Mouse (Mus musculus) erythroblast, embryonic 14.5 days (primary cell): ENCODE measurements at regions not wholly inside any gene's neighbourhood (a gene's known extent, or its start where the extent isn't known, plus 50 kb on each side); places are given as distances from the start of the nearest gene placed in this dataset.

Source experiments
- H3K27me3 ChIP-seq: 2 replicates; pipeline ENCODE4 v1.6.1; 2012; ENCODE audit warnings: inconsistent platforms; ENCODE audit not compliant: control insufficient read depth
- H3K36me3 ChIP-seq: 2 replicates; pipeline ENCODE4 v1.6.1; 2012; ENCODE audit warnings: mild to moderate bottlenecking, inconsistent platforms; ENCODE audit not compliant: control insufficient read depth
- H3K4me1 ChIP-seq: 2 replicates; pipeline ENCODE4 v1.6.1; 2012; ENCODE audit warnings: inconsistent platforms; ENCODE audit not compliant: control insufficient read depth
- H3K4me3 ChIP-seq: replicated peaks from 2 replicates; pipeline ENCODE3; 2012; ENCODE audit warnings: moderate library complexity, mild to moderate bottlenecking, inconsistent platforms
- H3K9me3 ChIP-seq: 2 replicates; pipeline ENCODE4 v1.6.1; 2012; ENCODE audit warnings: low read length, inconsistent platforms, mixed read lengths; ENCODE audit not compliant: control insufficient read depth
- GATA1 ChIP-seq: IDR thresholded peaks from 2 replicates; pipeline ENCODE4 v1.6.1; 2012; ENCODE audit warnings: low read length, inconsistent platforms, mixed read lengths
- TAL1 ChIP-seq: IDR thresholded peaks from 3 replicates; pipeline ENCODE4 v1.6.1; 2012; ENCODE audit warnings: low read length, inconsistent platforms, mixed read lengths

DNA sequence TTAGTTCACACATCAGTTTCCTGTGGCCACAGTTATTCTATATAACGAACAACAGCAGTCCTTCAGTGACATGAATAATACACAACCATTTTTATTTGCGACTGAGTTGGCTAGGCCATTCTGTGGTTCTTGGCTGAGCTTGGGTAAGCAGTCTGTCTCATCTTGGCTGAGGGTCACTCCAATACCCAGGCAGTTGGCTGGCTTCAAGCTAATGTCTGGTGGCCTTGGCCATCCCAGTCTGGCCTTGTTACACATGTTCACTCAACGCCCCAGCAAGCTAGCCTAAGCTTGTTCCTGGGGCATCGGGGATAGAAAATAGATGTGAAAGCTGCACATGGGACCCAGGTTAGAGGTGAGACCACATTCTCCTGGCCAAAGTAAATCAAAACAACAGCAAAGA lies 175.5 kb upstream of the Serpine2 start:
- H3K4me3 ChIP-seq = no peak overlapping the region
- TF ChIP-seq TAL1 (no peak), GATA1 (no peak)
- peaks cover 25% of the 10 kb centered on the region for H3K27me3 ChIP-seq
- H3K9me3 ChIP-seq = no peaks in the 10 kb centered on the region
- peaks cover 37% of the 10 kb centered on the region for H3K4me1 ChIP-seq
- no peaks in the 10 kb centered on the region for H3K36me3 ChIP-seq

DNA sequence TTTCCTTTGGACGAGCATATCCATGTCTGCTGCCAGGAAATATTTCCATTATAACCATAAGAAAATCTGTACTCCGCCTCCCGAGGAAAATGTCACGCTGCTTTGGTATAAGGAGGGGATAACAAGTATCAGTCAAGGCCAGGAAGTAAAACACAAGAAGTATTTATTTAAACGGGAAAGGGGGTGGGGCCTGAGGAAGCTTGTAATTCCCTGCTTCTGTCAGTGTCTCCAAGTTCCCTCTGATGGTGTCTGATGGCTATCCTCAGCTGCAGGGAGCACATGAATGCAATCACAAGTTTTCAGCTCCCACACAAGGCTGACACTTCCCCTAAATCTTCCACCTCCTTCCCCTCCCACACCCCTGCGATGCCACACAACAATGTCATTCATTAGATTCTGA lies 172.5 kb upstream of the Serpine2 start:
- Histone ChIP-seq H3K9me3 (no peaks in the 10 kb centered on the region), H3K4me3 (no peak overlapping the region), H3K27me3 (peaks cover 14% of the 10 kb centered on the region), H3K4me1 (peaks cover 49% of the 10 kb centered on the region), H3K36me3 (peaks cover 2% of the 10 kb centered on the region; the same call in 1 of the 2 replicates)
- TF ChIP-seq GATA1 (no peak), TAL1 (no peak)

DNA sequence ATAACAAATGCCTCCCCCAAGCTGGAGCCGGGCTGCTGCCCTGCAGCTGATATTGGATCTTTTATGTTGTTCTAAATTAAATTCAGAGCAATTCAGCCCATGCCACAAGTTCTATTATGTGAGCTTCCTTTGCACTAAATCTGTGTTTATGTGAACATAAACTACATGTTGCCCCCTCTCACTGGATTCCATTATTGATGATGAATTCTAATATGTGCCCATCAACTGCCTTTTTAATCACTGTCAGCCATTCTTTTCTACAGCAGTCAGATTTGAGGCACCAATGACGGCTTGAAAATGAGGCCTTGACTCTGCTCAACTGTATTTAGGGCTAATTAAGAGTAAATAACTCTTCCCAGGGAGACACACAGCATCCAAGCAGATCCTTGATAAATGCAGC lies 172.1 kb upstream of the Serpine2 start:
- H3K4me3 ChIP-seq = no peak overlapping the region
- peaks cover 10% of the 10 kb centered on the region for H3K27me3 ChIP-seq
- H3K36me3 ChIP-seq = peaks cover 2% of the 10 kb centered on the region; the same call in 1 of the 2 replicates
- H3K9me3 ChIP-seq = no peaks in the 10 kb centered on the region
- H3K4me1 ChIP-seq = peaks cover 54% of the 10 kb centered on the region
- TF ChIP-seq TAL1 (no peak), GATA1 (no peak)

DNA sequence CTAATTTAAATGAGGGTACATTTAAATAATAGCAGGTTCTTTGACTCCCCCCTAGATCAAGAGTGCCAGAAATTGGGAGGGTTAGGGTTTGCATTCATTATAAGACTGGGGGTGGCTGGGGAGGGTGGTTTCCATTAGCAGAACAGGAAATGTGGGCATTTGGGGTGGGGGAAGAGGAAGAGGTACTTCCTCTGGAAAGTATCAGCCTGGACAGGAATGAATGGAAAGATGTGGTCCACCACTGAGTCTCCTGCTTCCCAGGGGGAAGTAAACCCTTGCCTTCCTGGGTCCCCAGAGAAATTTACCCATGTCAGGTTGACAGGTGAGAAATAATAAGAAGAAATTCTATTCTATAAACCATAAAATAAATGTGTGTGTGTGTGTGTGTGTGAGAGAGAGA lies 171.5 kb upstream of the Serpine2 start:
- peaks cover 55% of the 10 kb centered on the region for H3K4me1 ChIP-seq
- no peak for TF ChIP-seq TAL1
- peaks cover 5% of the 10 kb centered on the region for H3K27me3 ChIP-seq
- no peak overlapping the region for H3K4me3 ChIP-seq
- peaks cover 2% of the 10 kb centered on the region; the same call in 1 of the 2 replicates for H3K36me3 ChIP-seq
- no peaks in the 10 kb centered on the region for H3K9me3 ChIP-seq

DNA sequence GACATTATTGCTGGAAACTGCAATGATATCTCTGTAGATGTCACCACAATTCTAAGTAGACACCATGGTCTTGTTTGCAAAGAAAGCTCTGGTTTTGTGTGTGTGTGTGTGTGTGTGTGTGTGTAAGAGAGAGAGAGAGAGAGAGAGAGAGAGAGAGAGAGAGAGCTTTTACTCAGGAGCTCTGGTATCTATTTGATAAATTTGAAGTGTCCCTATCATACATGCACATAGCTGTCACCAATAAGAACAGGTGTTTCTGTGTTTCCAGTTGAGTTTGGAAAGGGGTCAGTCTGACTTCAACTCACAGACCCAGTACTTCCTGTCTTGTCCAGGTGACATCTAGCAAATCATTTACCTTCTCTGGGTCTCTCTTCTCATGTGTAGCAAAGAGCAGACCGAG lies 169.7 kb upstream of the Serpine2 start:
- peaks cover 2% of the 10 kb centered on the region; the same call in 1 of the 2 replicates for H3K36me3 ChIP-seq
- peak overlapping the region; percentile 58 for H3K4me3 ChIP-seq
- H3K4me1 ChIP-seq = peaks cover 62% of the 10 kb centered on the region
- no peaks in the 10 kb centered on the region for H3K9me3 ChIP-seq
- TF ChIP-seq TAL1 = no peak
- no peak for TF ChIP-seq GATA1
- H3K27me3 ChIP-seq = no peaks in the 10 kb centered on the region

DNA sequence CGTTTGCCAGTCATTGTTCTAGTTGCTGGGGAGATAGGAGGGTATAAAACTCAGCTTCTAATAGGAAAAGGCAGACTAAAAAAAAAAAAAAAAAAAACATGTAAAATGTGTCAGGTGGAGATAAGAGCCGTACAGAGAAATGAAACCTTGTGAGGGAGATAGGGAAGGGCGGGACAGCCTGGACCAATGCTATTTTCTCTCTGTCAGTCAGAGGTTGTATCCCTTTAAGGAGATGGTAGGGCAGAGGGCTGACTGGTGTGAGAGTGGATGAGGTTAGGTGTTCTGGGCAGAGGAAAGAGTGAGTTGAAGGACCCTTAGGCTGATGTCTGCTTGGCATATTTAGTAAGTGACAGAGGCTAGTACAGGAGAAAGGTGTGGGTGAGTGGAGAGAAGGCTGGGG lies 169.2 kb upstream of the Serpine2 start:
- no peaks in the 10 kb centered on the region for H3K27me3 ChIP-seq
- peaks cover 2% of the 10 kb centered on the region; the same call in 1 of the 2 replicates for H3K36me3 ChIP-seq
- no peaks in the 10 kb centered on the region for H3K9me3 ChIP-seq
- H3K4me1 ChIP-seq = peaks cover 63% of the 10 kb centered on the region
- H3K4me3 ChIP-seq = peak overlapping the region; percentile 58
- peak; percentile 71 for TF ChIP-seq TAL1
- peak; percentile 90 for TF ChIP-seq GATA1

DNA sequence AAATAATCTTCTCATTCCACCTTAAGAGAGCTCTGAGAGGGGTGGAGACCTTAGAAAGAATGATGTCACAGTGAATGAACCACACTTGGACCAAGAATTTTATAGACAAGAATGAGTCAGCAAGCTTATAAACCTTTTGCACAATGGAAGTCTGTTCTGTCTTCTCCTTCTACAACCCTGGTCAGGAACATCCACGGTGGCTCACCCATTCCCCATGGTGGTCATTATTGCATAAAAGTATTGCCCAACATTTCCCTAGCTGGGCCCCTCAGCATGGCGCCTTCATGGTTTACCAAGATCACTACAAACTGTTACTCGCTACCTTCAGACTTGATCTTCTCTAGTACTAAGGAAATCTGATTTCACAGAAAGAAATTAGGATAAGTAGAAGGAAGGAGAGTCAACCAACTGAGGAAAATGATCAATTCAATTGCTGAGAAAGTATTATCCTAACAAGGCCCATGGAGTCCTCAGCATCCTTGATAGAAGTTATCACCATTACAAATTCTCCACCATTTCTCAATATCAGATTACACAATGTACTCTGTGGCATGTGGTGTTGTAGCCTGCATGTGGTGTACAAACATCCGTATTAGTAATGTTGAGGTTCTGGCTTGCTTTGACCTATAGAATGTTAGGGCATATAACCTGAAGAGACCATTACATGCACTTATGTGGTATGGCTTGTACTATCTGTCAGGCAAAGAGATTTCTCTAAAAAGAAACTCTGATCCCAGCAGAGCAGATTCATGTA lies 165.1 kb upstream of the Serpine2 start:
- Histone ChIP-seq H3K36me3 (peaks cover 2% of the 10 kb centered on the region; the same call in 1 of the 2 replicates), H3K9me3 (no peaks in the 10 kb centered on the region), H3K27me3 (peaks cover 3% of the 10 kb centered on the region; the same call in 1 of the 2 replicates), H3K4me1 (peaks cover 44% of the 10 kb centered on the region), H3K4me3 (no peak overlapping the region)
- TF ChIP-seq TAL1 = no peak
- TF ChIP-seq GATA1 = no peak

DNA sequence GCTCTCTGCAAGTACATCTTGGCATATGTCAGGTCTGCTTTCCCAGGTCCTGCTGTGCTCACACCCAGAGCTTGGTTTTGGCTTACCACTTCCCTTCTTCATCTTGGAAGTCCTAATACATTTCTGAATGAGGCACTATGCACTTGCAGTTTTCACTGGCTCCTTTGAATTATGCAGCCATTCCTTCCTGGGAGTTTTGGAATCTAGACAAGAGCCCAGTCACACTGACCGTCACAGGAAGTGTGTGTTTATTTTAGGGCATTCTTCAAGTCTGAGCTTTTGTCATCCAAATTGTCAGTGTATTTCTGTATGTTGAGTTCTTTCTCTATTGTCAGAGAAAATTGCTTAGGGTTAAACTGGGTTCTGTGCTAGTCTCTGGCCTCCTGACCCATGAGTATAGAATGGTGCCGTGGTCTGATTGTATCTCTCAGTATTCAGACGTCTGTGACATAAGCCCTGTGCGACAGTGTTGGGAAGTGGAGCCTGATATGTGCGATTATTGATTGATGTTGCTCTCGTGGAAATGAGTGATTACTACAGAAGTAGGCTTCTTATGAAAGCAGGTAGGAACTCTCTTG lies 162.6 kb upstream of the Serpine2 start:
- H3K4me1 ChIP-seq = peaks cover 27% of the 10 kb centered on the region
- peaks cover 4% of the 10 kb centered on the region; the same call in 1 of the 2 replicates for H3K27me3 ChIP-seq
- H3K4me3 ChIP-seq = no peak overlapping the region
- H3K36me3 ChIP-seq = no peaks in the 10 kb centered on the region
- no peaks in the 10 kb centered on the region for H3K9me3 ChIP-seq
- TF ChIP-seq GATA1 = no peak
- no peak for TF ChIP-seq TAL1

DNA sequence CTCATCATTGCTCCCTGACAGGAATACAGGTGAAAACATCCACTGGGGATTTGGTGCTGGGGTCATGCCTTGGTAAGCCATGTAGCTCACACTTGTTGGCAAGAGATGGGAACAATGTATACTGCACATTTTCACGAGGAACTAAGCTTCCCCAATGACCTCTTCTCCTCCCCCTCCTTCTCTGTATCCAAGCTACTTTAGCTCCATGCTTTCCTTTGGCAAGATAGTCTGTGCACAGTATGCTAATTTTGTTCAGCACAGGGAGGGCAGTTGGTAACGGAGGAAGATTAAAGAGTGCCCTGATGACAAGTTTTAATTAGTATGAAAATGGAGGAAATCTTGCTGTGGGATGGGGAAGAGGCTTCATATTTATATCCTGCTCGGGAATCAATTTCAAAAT lies 160.9 kb upstream of the Serpine2 start:
- no peak overlapping the region for H3K4me3 ChIP-seq
- H3K27me3 ChIP-seq = peaks cover 4% of the 10 kb centered on the region; the same call in 1 of the 2 replicates
- TF ChIP-seq GATA1 (no peak), TAL1 (no peak)
- no peaks in the 10 kb centered on the region for H3K36me3 ChIP-seq
- H3K9me3 ChIP-seq = no peaks in the 10 kb centered on the region
- peaks cover 22% of the 10 kb centered on the region for H3K4me1 ChIP-seq
